Mouse (Mus musculus) megakaryocyte, embryonic 14.5 days (primary cell): Measurements from ENCODE around the gene Cnih1.

ENCODE experiments used
- FLI1 ChIP-seq: IDR thresholded peaks from 2 replicates; pipeline ENCODE4 v1.6.1; 2012; ENCODE audit warnings: low read length, inconsistent platforms, mixed read lengths
- GATA1 ChIP-seq: IDR thresholded peaks from 3 replicates; pipeline ENCODE4 v1.6.1; 2012; ENCODE audit warnings: mixed read lengths, low read length, inconsistent platforms, borderline replicate concordance

- no peak for TF ChIP-seq GATA1
- TF ChIP-seq FLI1: no peak
These were observed 42.8 kb downstream of the Cnih1 start for GRCm38 (mm10) chr14:46745413-46745812.
